Mouse (Mus musculus) embryonic facial prominence, embryonic 10.5 days (tissue): ENCODE data around the gene Col5a1. TPM values are rescaled to one million over a fixed set of nuclear protein-coding genes. Genes with fewer than 3 reads are reported as not detected.

ENCODE experiments used
- DNase-seq: peaks from one replicate; pipeline ENCODE4 v3.0.0-alpha.2; 2017; ENCODE audit warnings: low spot score
- H3K27ac ChIP-seq: fragments of 300-500 bp; sonication (generic); replicated peaks from 2 replicates; pipeline ENCODE4 v1.5.1; 2016; ENCODE audit warnings: mild to moderate bottlenecking
- H3K27me3 ChIP-seq: fragments of 300-500 bp; sonication (generic); replicated peaks from 2 replicates; pipeline ENCODE4 v1.6.1; 2016; ENCODE audit warnings: low read depth, mild to moderate bottlenecking; ENCODE audit not compliant: poor library complexity, severe bottlenecking
- H3K36me3 ChIP-seq: fragments of 300-500 bp; sonication (generic); replicated peaks from 2 replicates; pipeline ENCODE4 v1.6.1; 2016; ENCODE audit warnings: mild to moderate bottlenecking, moderate library complexity
- H3K4me1 ChIP-seq: fragments of 300-500 bp; sonication (generic); 2 replicates; pipeline ENCODE4 v1.6.1; 2016
- H3K4me3 ChIP-seq: fragments of 300-500 bp; sonication (generic); 2 replicates; pipeline ENCODE4 v1.5.1; 2016; ENCODE audit warnings: mild to moderate bottlenecking, moderate library complexity
- H3K9me3 ChIP-seq: fragments of 300-500 bp; sonication (generic); 2 replicates; pipeline ENCODE4 v1.6.1; 2016; ENCODE audit warnings: mild to moderate bottlenecking
- WGBS: fragments of 180-500 bp; shearing (Covaris S2); methylation state at CpG from one replicate; pipeline ENCODE4 v1.1.7; 2016; 5-methylcytosine and 5-hydroxymethylcytosine counted together
- polyA plus RNA-seq: library from polyadenylated mRNA; unstranded; fragments of >200 nt; fragmentation: Nextera tagmentation; extraction: Ambion mirVana; gene quantifications from 2 replicates; pipeline ENCODE4 v1.2.1, GENCODE M21; 2016

The Col5a1 gene
- polyA plus RNA-seq, 1 experiment from 2014 or later = 19.3 TPM

DNA sequence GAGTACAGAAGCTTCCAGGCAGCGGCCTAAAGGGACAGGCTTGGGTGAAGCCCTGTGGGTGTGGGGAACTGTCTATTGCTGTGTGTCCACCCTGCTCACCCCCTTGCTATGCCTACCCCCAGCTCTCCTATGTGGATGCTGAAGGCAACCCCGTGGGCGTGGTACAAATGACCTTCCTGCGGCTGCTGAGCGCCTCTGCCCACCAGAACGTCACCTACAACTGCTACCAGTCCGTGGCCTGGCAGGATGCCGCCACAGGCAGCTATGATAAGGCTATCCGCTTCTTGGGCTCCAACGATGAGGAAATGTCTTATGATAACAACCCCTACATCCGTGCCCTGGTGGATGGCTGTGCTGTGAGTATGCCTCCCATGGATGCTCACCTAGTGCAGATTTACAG lies 146.2 kb downstream of the Col5a1 start:
- no peak for DNase-seq
- 92% methylated on average over 11 of the region's 11 CpGs for WGBS
- peaks cover 60% of the 10 kb centered on the region for H3K36me3 ChIP-seq
- H3K27ac ChIP-seq = no peak overlapping the region
- no peak overlapping the region for H3K4me3 ChIP-seq
- no peaks in the 10 kb centered on the region for H3K9me3 ChIP-seq
- no peaks in the 10 kb centered on the region for H3K27me3 ChIP-seq
- H3K4me1 ChIP-seq = no peaks in the 10 kb centered on the region

DNA sequence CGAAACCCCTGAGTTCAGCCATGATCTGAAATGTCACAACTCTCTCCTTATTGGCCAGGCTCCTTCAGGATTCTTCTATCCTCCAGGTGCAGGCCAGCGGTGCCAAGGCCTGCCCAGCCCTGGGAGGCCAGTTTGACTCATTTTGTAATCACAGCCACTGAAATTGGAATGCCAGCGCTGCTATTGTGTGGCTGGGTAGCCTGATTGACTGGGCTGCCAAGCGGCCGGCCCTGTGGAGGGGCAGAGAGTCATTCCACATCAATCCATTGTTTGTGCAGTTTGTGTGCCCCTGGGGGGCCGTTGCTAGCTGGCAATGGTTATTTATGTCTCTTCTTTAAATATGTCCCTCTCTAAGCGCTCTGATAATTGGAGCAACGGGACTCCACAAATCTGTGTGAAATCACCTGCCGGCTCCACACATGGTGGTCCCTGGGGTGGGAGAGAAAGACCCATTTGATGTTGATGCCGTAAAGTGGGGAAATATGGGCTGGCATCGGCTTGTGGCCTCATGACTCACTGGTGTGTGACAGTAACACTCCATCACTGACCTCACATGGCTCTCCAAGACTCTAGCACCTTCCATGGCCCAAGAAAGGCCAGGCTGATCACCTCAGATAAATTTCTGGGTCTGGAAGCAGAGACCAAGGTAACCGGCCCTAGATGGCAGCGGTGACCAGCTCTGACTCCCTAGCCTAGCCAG lies 147.9 kb downstream of the Col5a1 start:
- WGBS = 84% methylated on average over 13 of the region's 13 CpGs
- peaks cover 43% of the 10 kb centered on the region for H3K36me3 ChIP-seq
- no peak overlapping the region for H3K4me3 ChIP-seq
- no peaks in the 10 kb centered on the region for H3K27me3 ChIP-seq
- no peaks in the 10 kb centered on the region for H3K4me1 ChIP-seq
- DNase-seq = no peak
- H3K9me3 ChIP-seq = no peaks in the 10 kb centered on the region
- H3K27ac ChIP-seq = no peak overlapping the region

DNA sequence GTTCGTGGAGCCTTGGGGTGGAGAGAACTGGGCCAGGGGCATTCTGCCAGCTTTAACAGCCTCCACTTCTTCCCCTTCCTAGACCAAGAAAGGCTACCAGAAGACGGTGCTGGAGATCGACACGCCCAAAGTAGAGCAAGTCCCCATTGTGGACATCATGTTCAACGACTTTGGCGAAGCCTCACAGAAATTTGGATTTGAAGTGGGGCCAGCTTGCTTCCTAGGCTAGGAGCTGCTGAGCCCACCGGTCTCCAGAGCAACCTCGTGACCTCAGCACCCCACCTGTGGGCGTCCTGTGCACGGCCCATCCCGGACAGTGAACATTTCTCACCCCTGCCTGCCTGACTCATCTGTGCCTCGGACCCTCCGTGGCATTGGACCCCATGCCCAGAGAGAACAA lies 150.6 kb downstream of the Col5a1 start:
- DNase-seq = no peak
- H3K4me1 ChIP-seq = no peaks in the 10 kb centered on the region
- H3K36me3 ChIP-seq = peaks cover 18% of the 10 kb centered on the region
- no peaks in the 10 kb centered on the region for H3K9me3 ChIP-seq
- H3K4me3 ChIP-seq = no peak overlapping the region
- no peak overlapping the region for H3K27ac ChIP-seq
- WGBS = 92% methylated on average over 13 of the region's 13 CpGs
- no peaks in the 10 kb centered on the region for H3K27me3 ChIP-seq

DNA sequence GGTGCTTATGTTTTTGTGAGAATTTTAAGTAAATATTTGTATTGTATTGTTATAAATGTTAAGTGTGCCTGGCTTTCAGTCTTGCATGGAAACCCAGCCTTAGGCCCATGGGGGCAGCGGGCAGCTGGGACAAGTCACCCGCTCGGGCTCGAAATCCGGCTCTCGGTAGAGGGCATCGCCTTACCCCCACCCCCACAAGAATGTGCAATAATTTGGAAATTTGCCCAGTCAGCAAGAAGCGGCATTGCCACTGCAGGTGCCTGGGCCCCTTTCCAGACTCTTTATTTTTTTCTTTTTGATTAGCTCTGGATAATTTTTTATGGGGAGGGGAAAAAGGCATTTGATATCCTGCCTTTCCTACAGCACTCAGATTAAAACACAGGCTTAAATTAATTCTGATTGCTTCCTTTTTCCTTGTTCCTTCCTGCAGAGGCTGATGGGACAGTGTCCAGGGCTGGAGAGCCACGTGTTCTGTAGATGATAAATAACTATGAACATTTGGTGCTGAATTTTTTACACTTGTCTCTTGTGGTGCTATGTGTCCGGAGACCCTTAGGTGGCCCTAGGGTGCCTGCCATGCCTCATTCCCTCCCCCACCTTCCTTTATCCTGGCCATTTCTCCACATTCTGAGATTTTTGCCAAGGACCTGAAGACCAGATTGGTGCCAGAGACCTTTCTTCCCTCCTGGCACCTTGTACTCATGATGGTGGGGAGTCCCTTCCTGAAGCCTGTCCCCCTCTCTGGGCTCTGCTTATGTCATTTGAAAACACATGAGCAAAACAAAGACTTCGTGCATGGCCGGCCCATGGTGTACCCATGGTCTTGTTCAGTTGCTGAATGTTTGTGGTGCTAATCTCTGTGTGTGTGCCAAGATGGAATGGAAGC lies 151.5 kb downstream of the Col5a1 start:
- peaks cover 14% of the 10 kb centered on the region for H3K36me3 ChIP-seq
- no peak for DNase-seq

DNA sequence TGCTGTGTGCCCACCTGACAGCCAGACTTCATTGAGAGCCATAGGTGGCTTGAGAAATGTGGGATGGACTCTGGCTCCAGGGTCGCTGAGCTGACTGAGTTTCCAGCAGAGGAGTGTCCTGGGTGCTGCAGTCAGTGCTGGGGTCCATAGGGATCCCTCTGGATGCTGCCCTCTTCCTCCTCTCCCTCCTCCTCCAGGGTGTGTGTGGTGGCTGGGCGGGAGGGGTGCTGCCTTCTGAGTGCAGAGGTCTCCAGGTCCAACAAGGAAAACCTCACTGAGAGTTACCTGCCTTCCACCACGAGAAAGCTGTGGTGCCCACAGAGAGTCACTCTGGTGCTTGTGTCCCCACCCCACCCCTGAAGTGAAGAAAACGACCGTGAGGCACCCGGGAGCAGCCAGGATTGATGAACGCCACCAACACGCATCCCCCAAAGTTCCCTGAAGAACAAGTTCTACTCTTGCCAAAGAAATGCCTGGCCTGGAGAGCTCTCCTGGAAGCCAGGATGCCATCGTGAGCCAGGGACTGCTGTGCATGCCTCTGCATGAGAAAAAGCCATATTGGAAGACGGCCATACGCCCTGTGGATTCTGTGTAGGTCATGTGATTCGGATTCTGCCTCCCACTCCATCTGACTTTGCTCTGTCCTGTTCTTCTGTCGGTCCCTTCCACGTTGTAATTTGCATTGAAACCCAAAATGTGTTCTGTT lies 152.3 kb downstream of the Col5a1 start:
- H3K4me3 ChIP-seq = no peak overlapping the region
- no peak for DNase-seq
- H3K27ac ChIP-seq = no peak overlapping the region
- no peaks in the 10 kb centered on the region for H3K9me3 ChIP-seq
- H3K36me3 ChIP-seq = peaks cover 14% of the 10 kb centered on the region
- H3K27me3 ChIP-seq = no peaks in the 10 kb centered on the region
- WGBS = 88% methylated on average over 14 of the region's 14 CpGs
- H3K4me1 ChIP-seq = no peaks in the 10 kb centered on the region

More for the DNA sequence above, 151.5 kb downstream of the Col5a1 start:
- WGBS = 91% methylated on average over 12 of the region's 12 CpGs
- Histone ChIP-seq H3K27ac (no peak overlapping the region), H3K4me3 (no peak overlapping the region), H3K27me3 (no peaks in the 10 kb centered on the region), H3K9me3 (no peaks in the 10 kb centered on the region), H3K4me1 (no peaks in the 10 kb centered on the region)

DNA sequence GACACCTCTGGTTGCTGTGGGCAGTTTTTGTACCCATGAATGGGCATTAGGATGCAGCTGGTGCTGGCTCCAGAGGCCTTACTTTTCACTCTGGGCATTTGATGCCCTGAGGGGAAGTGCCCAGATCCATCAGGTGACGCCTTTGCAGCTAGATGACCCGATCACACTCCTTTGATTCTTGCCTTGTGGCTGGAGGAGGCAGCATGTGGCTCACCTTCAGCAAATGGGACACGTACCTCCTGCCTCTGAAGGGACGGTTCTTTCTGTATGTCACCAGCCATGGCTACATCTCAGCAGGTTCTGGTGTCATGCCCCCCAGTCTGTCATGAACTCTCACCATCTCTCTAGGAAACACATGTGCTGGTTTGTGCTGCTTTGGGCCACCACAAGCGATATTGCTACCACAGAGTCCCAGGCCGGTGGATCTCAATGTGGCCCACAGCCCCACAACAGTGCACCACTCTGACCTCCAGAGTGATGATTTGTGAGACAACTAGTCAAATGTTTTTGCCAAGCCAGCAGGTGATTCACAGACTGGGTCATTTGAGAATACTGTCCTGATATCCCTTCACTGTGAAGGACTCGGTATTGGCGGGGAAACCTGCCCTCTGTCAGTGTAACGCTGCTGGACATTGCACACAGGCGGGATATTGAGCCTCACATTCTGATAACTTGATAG lies 153.6 kb downstream of the Col5a1 start:
- Histone ChIP-seq H3K4me1 (no peaks in the 10 kb centered on the region), H3K27ac (no peak overlapping the region), H3K9me3 (no peaks in the 10 kb centered on the region), H3K27me3 (no peaks in the 10 kb centered on the region), H3K4me3 (no peak overlapping the region), H3K36me3 (peaks cover 14% of the 10 kb centered on the region)
- DNase-seq = no peak
- 92% methylated on average over 10 of the region's 10 CpGs for WGBS

DNA sequence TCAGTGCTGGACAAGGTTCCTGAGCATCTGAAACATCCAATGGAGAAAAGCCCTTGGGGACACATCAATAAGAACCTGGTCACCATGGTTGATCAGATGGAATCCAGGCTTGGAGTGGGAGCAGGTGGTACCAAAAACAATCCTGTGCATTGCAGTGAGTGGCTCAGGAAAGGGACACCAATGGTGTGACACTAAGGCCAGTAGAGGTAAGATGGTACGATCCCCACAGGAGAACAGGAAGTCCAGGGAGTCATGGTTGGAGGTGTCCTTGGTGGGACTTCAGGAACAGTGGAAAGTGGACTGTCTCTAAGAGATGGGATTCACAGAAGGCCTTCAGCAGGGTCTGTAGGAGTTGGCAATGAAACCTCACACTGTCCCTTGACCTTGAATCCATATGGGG lies 154.2 kb downstream of the Col5a1 start:
- DNase-seq = no peak
- Histone ChIP-seq H3K9me3 (no peaks in the 10 kb centered on the region), H3K27ac (no peak overlapping the region), H3K27me3 (no peaks in the 10 kb centered on the region), H3K36me3 (peaks cover 14% of the 10 kb centered on the region), H3K4me1 (no peaks in the 10 kb centered on the region), H3K4me3 (no peak overlapping the region)
- 91% methylated on average over 1 of the region's 1 CpGs for WGBS

DNA sequence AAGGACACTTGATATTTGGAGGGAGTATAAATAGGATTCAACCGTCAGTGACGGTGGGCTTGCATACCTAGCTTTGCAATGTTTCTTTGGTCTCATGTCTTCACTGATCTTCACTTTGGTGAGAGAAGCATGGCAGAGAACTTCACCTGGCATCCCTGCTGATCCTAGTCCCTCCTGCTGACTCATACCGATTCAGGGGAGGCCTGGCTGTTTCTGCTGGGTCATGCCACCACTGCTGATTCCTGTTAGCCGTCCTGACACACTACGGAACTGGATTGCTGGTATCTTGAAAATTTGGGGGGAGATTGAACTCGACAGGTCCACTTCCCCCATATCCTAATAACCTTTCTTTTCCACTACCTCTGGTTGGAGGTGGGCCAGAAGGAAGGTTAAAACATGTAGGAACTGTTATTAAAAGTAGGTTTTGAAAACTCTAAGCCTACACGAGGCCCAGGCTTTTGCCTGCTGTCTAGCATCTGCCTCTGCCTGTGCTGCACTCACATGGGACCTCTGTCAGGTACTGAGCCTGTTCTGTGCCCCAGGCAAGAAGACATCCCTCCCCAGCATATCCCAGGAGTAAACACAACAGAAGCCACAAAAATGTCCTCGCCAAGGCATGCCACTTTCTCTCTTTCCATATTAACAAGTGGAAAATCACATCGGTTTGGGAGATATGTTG lies 158.8 kb downstream of the Col5a1 start:
- WGBS = 84% methylated on average over 9 of the region's 9 CpGs

DNA sequence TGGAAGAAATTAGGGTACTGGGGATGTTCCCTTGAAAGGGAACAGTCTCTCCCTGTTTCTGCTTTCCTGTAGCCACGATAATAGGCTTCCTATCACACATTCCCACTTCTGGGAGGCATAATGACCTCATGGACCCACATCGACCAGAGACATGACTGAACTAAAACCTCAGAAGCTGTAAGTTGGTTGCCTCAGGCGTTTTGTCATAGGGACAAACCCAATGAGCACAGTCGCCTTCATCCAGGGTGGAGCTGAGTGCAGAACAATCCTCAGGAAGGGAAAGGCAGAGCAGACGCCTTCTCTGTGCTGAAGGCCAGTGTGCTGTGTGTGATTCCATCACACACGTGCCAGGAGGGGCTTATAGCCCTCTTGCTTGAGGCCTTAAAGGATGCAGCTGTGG lies 160.1 kb downstream of the Col5a1 start:
- H3K36me3 ChIP-seq = no peaks in the 10 kb centered on the region
- peaks cover 8% of the 10 kb centered on the region for H3K4me1 ChIP-seq
- no peaks in the 10 kb centered on the region for H3K27me3 ChIP-seq
- DNase-seq = no peak
- no peaks in the 10 kb centered on the region for H3K9me3 ChIP-seq
- H3K4me3 ChIP-seq = no peak overlapping the region
- H3K27ac ChIP-seq = no peak overlapping the region
- WGBS = 64% methylated on average over 6 of the region's 6 CpGs

More for the DNA sequence above, 158.8 kb downstream of the Col5a1 start:
- Histone ChIP-seq H3K4me3 (no peak overlapping the region), H3K27me3 (no peaks in the 10 kb centered on the region), H3K4me1 (peaks cover 8% of the 10 kb centered on the region), H3K9me3 (no peaks in the 10 kb centered on the region), H3K36me3 (no peaks in the 10 kb centered on the region), H3K27ac (no peak overlapping the region)
- no peak for DNase-seq

DNA sequence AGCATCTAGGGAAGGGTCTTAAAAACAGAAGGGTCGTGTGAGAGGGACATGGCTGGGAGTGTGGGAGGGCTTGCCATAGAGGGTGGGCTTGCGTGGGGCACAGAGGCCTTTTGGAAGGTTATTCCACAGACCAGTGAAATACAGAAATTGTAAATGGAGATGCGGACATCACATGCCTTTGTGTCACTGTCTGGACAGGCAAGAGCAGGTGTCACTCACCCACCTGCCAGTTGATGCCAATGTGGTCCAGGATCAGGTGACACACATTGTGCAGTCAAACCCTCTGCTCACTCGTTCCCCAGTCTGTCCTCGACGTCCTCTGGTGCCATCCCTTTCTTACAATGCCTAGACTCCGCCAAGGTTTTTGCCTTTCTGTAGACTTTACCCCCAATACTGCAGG lies 160.9 kb downstream of the Col5a1 start:
- Histone ChIP-seq H3K36me3 (no peaks in the 10 kb centered on the region), H3K27me3 (no peaks in the 10 kb centered on the region), H3K4me1 (peaks cover 8% of the 10 kb centered on the region), H3K4me3 (no peak overlapping the region), H3K9me3 (no peaks in the 10 kb centered on the region), H3K27ac (no peak overlapping the region)
- DNase-seq = no peak
- WGBS = 83% methylated on average over 7 of the region's 7 CpGs

DNA sequence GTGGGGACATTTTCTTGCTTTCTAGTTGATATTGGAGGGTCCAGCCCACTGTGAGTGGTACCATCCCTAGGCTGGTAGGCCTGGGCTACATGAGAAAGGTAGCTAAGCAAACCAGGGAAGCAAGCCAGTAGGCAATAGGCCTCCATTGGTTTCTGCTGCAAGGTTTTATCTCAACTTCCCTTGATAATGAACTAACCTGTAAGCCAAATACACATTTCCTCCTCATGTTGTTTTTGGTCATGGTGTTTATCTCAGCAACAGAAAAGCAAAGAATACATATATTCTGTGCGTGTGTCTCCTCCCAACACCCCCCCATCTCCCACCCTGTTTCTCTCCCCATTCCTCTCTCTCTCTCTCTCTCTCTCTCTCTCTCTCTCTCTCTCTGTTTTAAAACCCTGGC lies 173.7 kb downstream of the Col5a1 start:
- H3K36me3 ChIP-seq = no peaks in the 10 kb centered on the region
- H3K27me3 ChIP-seq = no peaks in the 10 kb centered on the region
- H3K27ac ChIP-seq = no peak overlapping the region
- H3K4me3 ChIP-seq = no peak overlapping the region
- 86% methylated on average over 1 of the region's 1 CpGs for WGBS
- 0 out of 2 replicates have a peak, but pooled peaks cover 3% of the 10 kb centered on the region for H3K4me1 ChIP-seq
- H3K9me3 ChIP-seq = no peaks in the 10 kb centered on the region
- DNase-seq = no peak
